Mouse (Mus musculus): Measurements from ENCODE around the gene Rhoc.

Gene Rhoc

DNA sequence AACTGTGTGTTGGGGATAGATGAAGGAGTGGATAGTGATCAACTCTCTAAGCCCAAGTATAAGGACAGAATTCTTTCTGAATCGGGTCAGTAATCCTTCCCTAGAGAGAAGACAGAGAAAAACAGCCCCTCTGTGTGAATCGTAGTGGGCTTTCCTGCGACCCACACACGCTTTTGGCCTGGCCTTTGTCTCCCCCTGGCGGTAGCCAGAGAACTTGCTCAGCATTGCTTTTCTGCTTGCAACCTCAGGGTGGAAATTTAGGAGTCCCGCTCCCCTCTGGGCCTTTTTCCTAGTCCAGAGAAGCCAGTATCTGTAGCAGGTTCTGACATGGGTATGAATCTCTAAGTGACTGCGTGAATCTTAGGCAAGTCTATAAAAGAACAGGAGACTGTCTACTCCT, 8.2 kb upstream of the Rhoc start:
- ChIA-PET POLR2A (interaction anchor here (1.0 to 4.4 kb wide), 14 partner anchors 7 to 142 kb away, joined by 3 to 28 read pairs (median 6); partner anchors contain the start of genes Capza1 (in 1 of the 4), Slc16a1 (in 1 of the 4) and St7l (in 1 of the 4)), CTCF (interaction anchor here (0.6 to 4.0 kb wide), 19 partner anchors 9 to 991 kb away, joined by 3 to 37 read pairs (median 5); partner anchors contain the start of gene Capza1 (in 1 of the 4))

DNA sequence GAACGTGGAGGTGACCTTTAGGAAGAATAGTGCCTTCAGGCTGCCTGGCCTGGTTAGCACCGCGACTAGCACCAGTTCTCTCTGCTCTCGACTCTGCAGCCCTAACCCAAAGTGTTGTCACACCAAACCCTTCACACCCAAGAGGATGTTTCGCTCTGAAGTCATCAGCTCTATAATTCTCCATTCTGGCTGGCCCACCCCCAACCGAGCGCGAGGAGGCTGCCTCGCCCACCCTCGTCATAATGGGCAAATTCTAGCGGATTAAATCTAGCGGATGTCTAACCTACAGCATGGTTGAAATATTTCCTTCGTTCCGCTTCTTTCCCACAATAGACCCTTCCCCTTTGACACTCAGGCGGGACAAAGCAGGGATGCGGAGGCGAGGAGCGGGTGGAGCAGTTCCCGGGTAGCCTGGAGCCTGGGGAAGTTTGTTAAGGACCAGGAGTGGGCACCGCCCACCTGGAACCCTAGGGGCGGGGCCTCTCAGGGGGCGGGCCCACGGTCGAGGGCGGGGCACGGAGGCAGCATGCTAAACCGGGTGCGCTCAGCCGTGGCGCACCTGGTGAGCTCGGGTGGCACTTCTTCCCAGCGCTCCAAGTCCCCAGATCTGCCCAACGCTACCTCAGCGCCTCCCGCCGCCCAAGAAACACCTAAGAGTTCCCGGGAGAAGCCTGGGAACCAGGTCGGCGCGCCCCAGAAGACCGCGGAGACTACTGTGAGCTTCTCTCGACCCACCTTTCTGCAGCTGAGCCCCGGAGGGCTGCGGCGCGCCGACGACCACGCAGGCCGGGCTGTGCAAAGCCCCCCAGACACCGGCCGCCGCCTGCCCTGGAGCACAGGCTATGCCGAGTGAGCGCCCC, 7.4 kb upstream of the Rhoc start, which contains the start of gene Ppm1j:
Ppm1j (plus strand) TSS at position 496 of the 860 bp plus-strand sequence.
- POLR2A ChIA-PET = interaction anchor here (0.8 to 4.4 kb wide), 24 partner anchors 8 to 269 kb away, joined by 3 to 28 read pairs (median 4); partner anchors contain the start of genes Capza1 (in 2 of the 4), Lrig2 (in 1 of the 4), Slc16a1 (in 1 of the 4) and St7l (in 1 of the 4)
- CTCF ChIA-PET = interaction anchor here (0.5 to 4.0 kb wide), 27 partner anchors 8 to 990 kb away, joined by 3 to 37 read pairs (median 5); no protein-coding TSS in a partner anchor

DNA sequence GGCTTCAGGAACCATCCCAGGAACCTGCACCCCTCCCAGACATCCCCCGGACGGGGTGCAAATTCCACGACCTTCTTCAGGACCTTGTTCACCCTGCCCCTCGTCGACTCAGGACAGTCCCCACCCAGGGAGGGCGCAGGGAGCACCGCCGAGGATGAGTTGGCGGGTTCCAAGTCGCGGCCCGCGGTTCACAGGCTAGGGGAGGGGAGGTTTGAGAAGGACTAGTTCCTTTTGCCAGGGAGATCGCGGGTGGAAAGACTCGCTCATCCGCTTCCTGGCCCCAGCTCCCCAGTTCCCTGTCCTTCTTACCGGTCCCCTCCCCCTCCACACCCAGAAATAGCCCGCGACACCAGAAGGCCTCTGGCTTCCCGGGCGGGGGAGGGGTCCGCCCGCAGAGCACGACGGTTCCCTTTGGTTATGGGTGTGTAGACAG, 6.7 kb upstream of the Rhoc start, which contains the start of gene Fam19a3:
Fam19a3 (minus strand) TSS at position 370 of the 433 bp plus-strand sequence.
- ChIA-PET CTCF (interaction anchor here (0.5 to 4.0 kb wide), 18 partner anchors 9 to 277 kb away, joined by 3 to 37 read pairs (median 5); no protein-coding TSS in a partner anchor), POLR2A (interaction anchor here in 3 of 4 experiments (0.5 to 4.4 kb wide), 24 partner anchors 8 to 270 kb away, joined by 3 to 28 read pairs (median 4); partner anchors contain the start of genes Capza1 (in 2 of the 3), Lrig2 (in 1 of the 3) and St7l (in 1 of the 3))

DNA sequence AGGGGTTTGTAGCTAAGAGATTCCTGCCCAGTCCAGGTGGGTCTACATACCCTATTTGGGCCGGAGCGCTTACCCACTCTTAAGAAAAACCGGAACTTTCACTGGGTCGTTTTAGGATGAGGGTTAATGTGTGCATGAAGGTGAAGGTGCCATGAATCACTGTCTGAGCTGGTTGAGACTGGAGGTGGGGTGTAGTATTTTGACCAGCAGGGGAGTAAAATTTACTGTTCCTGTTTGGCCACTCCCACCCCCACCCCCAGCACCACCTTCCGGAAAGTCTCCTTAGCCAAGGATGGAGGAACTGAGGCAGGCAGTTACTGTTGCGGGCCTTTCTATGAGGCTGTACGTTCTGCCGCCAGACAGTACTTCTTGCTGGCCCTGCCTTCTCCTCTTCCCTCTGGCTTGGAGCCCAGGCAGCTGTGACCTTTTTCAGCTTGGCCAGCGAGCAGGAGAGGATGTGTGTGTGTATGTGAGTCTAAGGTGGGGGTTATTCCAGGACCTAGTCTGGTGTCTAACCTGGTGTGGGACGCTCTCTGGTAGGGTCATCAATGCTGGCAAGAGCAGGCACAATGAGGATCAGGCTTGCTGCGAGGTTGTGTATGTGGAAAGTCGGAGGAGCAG, 6.0 kb upstream of the Rhoc start:
- ChIA-PET POLR2A (interaction anchor here in 3 of 4 experiments (0.5 to 4.4 kb wide), 17 partner anchors 8 to 308 kb away, joined by 3 to 28 read pairs (median 6); partner anchors contain the start of gene Lrig2 (in 1 of the 3)), CTCF (interaction anchor here in 3 of 4 experiments (0.5 to 4.0 kb wide), 12 partner anchors 10 to 277 kb away, joined by 3 to 37 read pairs (median 6); partner anchors contain the start of gene Mov10 (in 1 of the 3))

DNA sequence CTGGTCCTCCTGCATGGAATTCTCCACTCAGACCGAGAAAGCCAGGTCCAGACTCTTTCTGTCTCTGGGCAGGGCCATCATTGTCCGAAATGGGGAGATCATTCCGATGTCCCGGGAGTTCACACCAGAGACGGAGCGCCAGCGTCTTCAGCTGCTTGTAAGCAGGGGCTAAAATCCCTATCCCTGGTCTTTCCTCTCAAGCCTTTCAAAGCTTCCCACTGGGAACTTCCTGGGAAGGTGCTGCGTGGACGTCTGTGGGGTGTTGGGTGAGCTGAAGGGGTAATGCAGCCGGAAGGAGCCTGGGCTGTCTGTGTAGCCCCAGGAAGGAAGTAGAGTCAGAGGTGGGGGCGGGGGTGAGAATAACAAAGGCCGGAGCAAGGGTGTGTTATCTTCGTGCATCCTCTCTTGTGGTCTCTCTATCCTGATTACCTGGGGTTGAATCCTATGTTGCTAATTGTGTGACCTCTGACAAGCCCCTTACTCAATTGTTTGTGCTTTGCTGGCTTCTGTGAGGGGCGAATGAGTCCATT, 4.1 kb upstream of the Rhoc start:
- CTCF ChIA-PET = interaction anchor here in 2 of 4 experiments (0.7 kb wide), 2 partner anchors 61 to 177 kb away, joined by 3 to 5 read pairs; no protein-coding TSS in a partner anchor
- POLR2A ChIA-PET = interaction anchor here in 2 of 4 experiments (0.9 to 2.1 kb wide), 4 partner anchors 11 to 142 kb away, joined by 6 to 7 read pairs (median 6); no protein-coding TSS in a partner anchor

DNA sequence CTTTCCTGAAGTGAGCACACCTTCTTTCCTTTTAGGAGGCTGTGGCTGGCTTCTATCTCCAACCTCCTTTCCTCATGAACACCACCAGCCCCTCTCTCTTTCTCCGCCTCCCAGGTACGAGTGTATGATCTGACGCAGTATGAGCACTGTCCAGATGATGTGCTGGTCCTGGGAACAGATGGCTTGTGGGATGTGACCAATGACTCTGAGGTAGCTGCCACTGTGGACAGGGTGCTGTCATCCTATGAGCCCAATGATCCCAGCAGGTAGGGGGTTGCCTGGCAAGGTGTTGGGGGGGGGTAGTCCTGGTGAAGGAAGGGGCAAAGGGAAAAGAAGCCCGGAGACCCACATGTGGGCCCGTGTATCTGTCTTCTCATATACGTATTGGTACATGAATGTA, 2.9 kb upstream of the Rhoc start:
- ChIA-PET CTCF (interaction anchor here in 1 of 4 experiments (0.9 kb wide), 1 partner anchor 27 kb away, joined by 3 read pairs; no protein-coding TSS in a partner anchor), POLR2A (interaction anchor here in 1 of 4 experiments (1.7 to 2.1 kb wide), 2 partner anchors 9 to 30 kb away, joined by 6 to 7 read pairs; no protein-coding TSS in a partner anchor)

DNA sequence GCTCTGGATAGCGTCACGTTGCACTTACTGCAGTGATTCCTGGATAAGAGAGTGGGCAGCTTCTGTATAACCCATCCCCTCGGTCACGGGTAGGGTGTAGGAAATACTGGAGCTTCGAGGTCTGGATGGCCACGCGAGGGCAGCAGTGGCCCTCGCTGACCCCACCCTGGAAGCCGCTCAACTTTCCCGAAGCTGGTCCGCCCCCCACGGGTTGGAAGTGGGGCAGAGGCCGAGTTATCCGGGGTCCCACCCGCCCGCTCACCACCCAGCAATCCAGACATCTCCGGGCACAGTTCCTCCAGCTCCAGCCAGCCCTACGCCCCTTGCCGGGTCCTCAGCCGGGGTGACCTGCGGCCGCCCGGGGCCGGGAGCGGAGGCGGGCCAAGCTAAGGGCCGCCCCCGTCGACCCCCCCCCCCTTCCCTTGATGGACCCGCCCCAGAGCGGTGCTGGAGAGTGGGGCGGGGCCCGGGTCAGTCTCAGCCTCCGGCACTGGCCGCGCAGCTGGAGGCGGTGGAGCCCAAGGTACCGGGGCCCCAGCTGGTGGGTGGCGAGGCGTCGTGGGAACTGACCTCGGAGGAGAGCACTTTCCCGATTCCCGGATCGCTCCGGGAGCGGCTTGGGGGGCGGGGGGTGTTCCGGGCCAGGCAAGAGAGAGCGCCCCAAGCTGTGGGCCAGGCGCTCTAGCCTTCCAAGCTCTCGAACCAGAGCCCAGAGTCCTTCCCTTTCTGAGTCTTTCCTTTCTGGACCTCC, 561 bp downstream of the Rhoc start:
- CTCF ChIA-PET = interaction anchor here (0.6 to 3.1 kb wide), 24 partner anchors 11 to 1111 kb away, joined by 3 to 17 read pairs (median 6); partner anchors contain the start of genes Mov10 (in 2 of the 4) and Capza1 (in 1 of the 4)
- POLR2A ChIA-PET = interaction anchor here (0.5 to 4.9 kb wide), 36 partner anchors 8 to 270 kb away, joined by 3 to 56 read pairs (median 5); partner anchors contain the start of genes Mov10 (in 3 of the 4), Ppm1j (in 3 of the 4), Capza1 (in 2 of the 4) and St7l (in 2 of the 4)

DNA sequence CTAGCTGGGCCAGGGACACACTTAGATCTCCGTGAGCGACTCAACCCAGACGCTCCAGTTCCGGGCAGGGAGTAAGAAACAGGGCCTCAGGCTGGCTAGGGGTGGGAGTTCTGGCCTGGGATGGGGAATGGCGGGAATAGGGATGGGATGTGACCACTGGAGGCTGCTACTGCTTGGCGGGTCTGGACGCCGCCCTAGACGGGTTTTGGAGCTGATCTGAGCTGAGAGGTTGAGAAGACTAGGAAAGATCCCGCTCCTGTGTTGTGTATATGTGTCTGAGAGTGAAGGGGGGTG, 1.1 kb downstream of the Rhoc start:
- CTCF ChIA-PET = interaction anchor here (0.6 to 3.1 kb wide), 24 partner anchors 12 to 1110 kb away, joined by 3 to 17 read pairs (median 6); partner anchors contain the start of genes Mov10 (in 2 of the 4) and Capza1 (in 1 of the 4)
- POLR2A ChIA-PET = interaction anchor here (0.5 to 4.9 kb wide), 35 partner anchors 9 to 893 kb away, joined by 3 to 56 read pairs (median 5); partner anchors contain the start of genes Ppm1j (in 3 of the 4), Capza1 (in 2 of the 4), Mov10 (in 2 of the 4) and St7l (in 2 of the 4)

DNA sequence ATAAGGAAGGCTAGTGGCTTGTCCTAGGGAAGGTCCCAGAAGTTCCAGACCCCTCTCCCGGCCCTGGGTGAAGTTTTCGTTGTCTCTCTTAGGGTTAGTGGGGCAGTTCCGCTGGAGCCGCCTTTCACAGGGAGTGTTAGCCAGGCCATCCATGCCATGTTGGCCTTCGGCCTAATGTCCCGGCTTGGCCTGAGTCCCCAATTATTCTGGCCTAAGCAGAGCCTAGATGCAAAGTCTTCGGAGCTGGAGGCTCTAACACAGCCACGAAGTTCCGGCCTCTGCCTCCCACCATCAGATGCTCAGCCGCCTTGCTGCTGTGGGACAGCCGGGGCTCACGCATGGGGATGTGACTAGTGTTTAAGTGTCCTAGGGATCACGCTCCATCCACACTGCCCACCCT, 1.6 kb downstream of the Rhoc start:
- CTCF ChIA-PET = interaction anchor here in 3 of 4 experiments (0.6 to 3.1 kb wide), 9 partner anchors 13 to 263 kb away, joined by 3 to 17 read pairs (median 6); partner anchors contain the start of gene Cttnbp2nl (in 1 of the 3)
- POLR2A ChIA-PET = interaction anchor here (0.6 to 4.9 kb wide), 34 partner anchors 9 to 893 kb away, joined by 3 to 56 read pairs (median 5); partner anchors contain the start of genes Mov10 (in 3 of the 4), Capza1 (in 2 of the 4), Ppm1j (in 2 of the 4) and Fam19a3 (in 1 of the 4)

DNA sequence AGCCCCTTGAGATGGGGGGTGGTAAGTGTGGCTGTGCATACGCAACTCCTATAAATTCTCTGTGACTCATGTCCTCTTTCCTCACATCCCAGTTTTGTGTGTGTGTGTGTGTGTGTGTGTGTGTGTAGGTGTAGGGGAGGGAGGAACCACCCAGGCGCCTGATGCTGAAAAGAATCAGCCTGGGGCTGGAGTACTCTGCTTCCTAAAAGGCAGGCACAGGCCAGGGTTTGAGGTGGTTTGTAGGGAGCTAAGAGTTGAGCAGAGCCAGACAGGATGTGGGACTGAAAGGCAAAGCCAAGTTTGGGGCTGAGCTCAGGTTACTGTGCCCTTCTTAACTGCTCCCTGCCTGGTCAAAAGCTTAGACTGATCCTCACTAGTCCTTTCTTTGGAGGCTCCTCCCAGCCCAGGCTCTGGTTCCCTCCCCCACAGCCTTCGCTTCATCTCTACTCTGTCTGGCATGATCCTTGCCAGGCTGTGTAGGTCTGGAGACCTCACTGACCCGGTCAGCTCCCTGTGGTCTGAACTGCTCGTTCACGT, 2.3 kb downstream of the Rhoc start:
- POLR2A ChIA-PET = interaction anchor here in 3 of 4 experiments (0.7 to 4.9 kb wide), 25 partner anchors 9 to 268 kb away, joined by 3 to 56 read pairs (median 4); partner anchors contain the start of genes Mov10 (in 3 of the 3), Capza1 (in 2 of the 3), Ppm1j (in 2 of the 3) and Fam19a3 (in 1 of the 3)
- CTCF ChIA-PET = interaction anchor here in 2 of 4 experiments (0.6 to 3.1 kb wide), 5 partner anchors 13 to 263 kb away, joined by 3 to 9 read pairs (median 4); partner anchors contain the start of gene Cttnbp2nl (in 1 of the 2)

DNA sequence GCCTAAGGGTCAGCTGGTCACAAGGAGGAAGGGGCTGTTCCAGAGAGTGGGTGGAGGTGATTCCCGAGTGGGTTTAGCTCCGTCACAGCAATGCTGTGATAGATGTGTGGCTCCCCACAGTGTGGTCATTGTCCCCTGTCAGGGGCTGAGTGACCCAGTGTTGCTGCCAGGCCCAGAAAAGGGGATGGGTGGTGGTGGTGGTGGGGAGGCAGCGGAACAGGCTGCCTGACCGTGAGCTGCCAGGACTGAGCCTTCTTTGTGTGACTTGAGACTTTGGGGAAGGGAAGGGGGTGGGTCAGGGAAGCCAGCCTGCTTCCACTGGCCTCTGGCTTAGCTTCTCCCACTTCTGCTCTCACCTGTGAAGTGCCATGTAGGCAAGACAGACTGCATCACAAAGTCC, 2.8 kb downstream of the Rhoc start:
- CTCF ChIA-PET = interaction anchor here in 2 of 4 experiments (0.6 to 3.1 kb wide), 4 partner anchors 13 to 262 kb away, joined by 3 to 9 read pairs (median 4); partner anchors contain the start of gene Cttnbp2nl (in 1 of the 2)
- POLR2A ChIA-PET = interaction anchor here in 3 of 4 experiments (0.7 to 4.9 kb wide), 21 partner anchors 10 to 152 kb away, joined by 3 to 56 read pairs (median 4); partner anchors contain the start of genes Mov10 (in 3 of the 3), Capza1 (in 2 of the 3), Ppm1j (in 2 of the 3) and Fam19a3 (in 1 of the 3)

DNA sequence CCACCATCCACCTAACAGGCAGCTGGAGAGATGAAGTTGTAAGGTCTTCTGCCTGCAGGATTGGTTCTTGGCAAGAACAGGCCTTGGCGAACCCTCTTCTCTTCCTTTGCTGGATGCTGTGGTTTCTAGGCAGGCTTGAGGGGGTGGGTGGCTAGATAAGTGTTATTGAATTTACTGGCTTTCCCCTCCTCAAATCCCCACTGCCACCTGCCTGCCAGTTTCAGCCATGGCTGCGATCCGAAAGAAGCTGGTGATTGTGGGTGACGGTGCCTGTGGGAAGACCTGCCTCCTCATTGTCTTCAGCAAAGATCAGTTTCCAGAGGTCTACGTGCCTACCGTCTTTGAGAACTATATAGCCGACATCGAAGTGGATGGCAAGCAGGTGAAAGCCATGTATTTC, 3.5 kb downstream of the Rhoc start:
- POLR2A ChIA-PET = interaction anchor here in 2 of 4 experiments (0.6 to 4.9 kb wide), 9 partner anchors 11 to 104 kb away, joined by 3 to 56 read pairs (median 6); partner anchors contain the start of genes Ppm1j (in 2 of the 2), Capza1 (in 1 of the 2), Fam19a3 (in 1 of the 2) and Mov10 (in 1 of the 2)
- CTCF ChIA-PET = interaction anchor here in 1 of 4 experiments (0.7 kb wide), 1 partner anchor 1149 kb away, joined by 3 read pairs; no protein-coding TSS in a partner anchor

DNA sequence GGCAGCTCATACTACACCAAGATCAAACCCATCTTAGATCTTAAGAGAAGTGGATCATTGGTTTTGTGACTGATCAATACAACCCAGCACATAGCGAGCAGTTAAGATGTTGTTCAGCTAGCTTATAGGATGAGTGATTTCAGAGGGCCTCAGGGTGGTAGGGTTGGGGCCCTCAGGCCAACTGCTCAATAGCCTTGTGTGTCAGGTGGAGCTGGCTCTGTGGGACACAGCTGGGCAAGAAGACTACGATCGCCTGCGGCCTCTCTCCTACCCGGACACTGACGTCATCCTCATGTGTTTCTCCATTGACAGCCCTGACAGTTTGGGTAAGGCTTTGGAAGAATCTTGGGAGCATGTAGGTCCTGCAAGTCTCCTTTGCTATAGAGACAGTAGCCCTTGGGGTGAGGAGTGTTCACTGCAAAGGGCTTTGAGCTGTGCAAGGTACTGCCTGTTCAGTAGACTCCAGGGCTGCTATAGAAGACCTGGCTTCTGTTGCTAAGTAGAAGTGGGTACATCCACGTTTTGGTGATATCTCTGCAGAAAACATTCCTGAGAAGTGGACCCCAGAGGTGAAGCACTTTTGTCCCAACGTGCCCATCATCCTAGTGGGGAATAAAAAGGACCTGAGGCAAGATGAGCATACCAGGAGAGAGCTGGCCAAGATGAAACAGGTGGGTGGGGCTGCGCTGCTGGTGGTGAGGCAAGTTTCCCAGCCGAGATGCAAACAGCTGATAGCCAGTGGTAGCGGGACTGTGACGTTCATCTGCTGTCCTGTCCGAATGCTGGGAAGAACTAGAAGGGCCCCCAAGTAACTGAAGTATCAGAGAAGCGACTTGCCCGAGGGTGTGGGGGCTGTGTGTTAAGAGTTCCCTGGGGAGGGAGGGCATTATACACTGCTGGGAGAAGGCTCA, 4.4 kb downstream of the Rhoc start:
- CTCF ChIA-PET = no interaction called here
- POLR2A ChIA-PET = interaction anchor here in 3 of 4 experiments (0.6 to 4.9 kb wide), 9 partner anchors 11 to 105 kb away, joined by 3 to 56 read pairs (median 4); partner anchors contain the start of genes Mov10 (in 2 of the 3), Fam19a3 (in 1 of the 3) and Ppm1j (in 1 of the 3)

All from embryonic stem cell, embryonic (primary cell).